Mouse (Mus musculus) c-Kit-positive CD71-negative TER-119-negative erythroid progenitor cells, embryonic 14.5 days (primary cell): ENCODE measurements around the gene C1qbp.

Experiments used
- DNase-seq: peaks from one replicate; pipeline ENCODE4 v3.0.0-alpha.2; 2013; ENCODE audit warnings: low read depth

The C1qbp gene

GRCm38 (mm10) chr11:70982557-70983228 lies at the start of gene C1qbp:
Gene C1qbp, minus strand, starts transcription at chr11:70983026.
- DNase-seq: peak; percentile 82

DNA sequence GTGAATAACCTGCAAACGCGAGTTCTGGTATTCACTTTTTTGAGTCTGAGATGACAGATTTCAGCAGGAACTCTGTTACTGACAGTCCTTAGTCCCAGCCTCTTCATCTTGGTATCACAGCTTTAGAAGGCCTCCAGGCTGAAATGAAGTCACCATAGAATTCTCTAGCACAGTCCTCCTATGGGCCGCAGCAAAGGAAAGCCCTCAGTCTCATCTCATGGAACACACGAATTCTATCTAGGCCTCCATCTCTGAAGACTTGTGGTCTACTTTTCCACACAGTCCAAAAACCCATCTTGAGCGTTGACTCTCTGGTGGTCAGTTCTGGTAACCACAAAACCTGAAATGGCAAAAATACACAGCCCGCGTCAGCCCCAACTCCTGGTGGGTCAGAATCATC lies 49.2 kb upstream of the C1qbp start:
- DNase-seq: no peak

GRCm38 (mm10) chr11:71029403-71030118 lies 46.7 kb upstream of the C1qbp start:
- DNase-seq: no peak

DNA sequence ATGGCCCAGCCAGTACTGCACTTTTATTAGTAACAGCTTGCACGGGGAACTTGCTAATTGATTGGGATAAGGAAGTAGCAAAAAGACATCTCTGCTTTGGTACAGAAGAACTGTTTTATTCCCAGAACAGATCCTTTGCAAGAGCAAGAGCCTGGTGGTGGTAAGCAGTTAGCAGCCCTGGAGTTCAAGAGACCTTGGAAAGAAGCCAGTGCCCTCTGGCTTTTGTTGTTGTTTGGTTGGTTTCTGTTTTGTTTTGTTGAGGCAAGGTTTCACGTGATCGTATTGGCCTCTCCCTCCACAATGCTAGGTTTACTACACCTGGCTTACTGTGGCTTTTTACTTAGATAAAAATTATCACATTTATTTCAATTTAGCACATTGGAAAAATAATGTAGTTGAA lies 45.5 kb upstream of the C1qbp start:
- no peak for DNase-seq

- peak; percentile 94 for DNase-seq
Measured at GRCm38 (mm10) chr11:71019201-71020068, 36.6 kb upstream of the C1qbp start, which contains the start of the genes Mis12 and Derl2. Gene Mis12, plus strand, starts transcription at chr11:71019611. Gene Derl2, minus strand, starts transcription at chr11:71019841.

GRCm38 (mm10) chr11:71018416-71019200 lies 35.8 kb upstream of the C1qbp start:
- no peak for DNase-seq

DNA sequence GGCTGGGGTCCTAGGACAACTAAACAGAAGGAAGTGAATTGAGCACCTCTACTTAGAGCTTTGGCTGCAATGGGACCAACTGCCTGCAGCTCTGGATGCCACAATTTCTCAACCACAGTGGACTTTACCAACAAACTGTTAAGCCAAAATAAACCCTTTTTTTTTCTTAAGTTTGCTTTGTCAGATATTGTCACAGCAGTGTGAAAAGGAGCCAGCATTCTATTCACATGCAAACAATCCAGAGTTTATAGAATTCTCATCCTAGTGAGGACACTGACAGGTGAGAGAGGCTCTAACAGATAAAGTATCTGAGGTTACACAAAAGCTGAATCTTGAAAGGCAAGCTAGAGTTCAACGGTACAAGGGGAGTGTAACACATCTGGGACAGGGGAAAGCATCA lies 34.2 kb upstream of the C1qbp start:
- no peak for DNase-seq

DNA sequence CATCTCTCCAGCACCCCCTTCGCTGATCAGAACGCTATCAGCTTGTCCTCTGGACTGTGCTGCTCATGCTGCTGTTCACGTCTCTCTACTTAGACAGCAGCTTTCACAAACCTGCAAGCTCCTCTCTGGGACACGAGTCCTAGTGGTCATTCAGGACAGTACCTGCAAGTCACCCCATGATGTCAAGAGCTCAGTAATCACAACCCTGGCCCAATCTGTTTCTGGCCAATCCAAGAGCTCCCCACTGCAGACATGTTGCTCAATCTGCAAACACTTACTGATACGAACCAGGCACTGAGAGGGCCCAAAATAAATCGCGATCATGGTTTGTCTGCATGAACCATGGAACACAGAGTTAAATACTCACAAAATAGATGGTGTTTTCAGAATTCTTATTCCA lies 29.9 kb upstream of the C1qbp start:
- DNase-seq: no peak

DNA sequence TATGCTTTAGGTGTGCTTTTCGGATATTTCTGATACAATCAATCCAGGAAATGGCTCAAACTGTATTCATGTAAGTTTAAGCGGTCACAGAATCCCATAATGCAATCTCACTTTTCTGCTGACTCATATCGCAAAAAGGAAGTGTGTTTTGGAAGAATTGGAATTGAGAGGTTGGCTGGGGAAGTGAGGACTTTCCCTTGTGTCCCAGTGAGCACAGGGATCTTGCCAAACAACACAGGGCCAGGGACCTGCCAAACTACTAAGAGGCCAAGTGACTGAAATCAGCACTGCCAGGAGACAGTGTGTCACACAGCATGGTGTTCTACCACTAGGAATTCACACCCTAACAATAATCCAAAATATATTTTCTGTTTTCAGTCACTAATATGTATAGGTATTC lies 25.5 kb upstream of the C1qbp start:
- no peak for DNase-seq

DNA sequence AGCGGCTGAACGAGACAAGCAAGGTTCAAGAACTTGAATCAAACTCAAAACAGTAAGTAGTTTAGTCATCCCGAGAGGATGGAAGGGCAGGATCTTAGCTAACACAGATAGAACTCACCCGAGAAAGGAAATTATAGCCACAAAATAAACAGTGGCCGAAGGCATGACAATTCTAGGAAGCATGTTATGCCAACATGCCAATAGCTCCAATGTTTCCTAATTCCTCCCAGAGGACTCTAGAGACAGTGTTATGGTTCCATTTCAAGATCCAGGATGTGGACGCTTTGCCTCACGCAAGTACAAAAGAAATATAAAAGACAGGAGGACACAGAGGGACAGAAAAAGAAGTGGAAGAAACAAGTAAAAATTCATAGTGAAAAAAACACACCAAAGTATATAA lies 25.0 kb upstream of the C1qbp start:
- no peak for DNase-seq

GRCm38 (mm10) chr11:71007026-71007425 lies 24.2 kb upstream of the C1qbp start:
- DNase-seq: no peak

GRCm38 (mm10) chr11:71005046-71005445 lies 22.2 kb upstream of the C1qbp start:
- DNase-seq: no peak

DNA sequence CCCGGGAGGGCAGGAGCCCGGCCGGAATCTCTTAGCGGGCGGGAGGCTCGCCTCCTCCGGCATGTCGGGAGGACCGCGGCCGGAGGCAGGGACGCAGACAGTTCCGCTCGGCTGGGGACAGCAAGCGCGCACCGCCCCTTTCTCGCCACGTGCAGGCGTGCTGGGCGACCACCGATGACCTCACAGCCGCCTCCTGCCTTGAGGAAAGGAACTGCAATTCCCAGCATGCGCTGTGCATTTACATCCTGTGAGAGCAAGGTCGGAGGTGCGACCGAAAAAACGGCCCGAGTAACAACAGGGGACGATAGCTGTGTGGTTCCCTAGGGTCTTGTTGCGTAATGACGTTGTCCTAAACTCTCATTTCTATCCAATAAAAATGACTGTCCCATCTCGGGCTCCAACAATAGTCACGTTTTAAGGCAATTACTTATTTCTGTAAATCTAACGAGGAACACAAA lies 21.5 kb upstream of the C1qbp start, which contains the start of gene Dhx33:
Dhx33 (minus strand) TSS at position 122 of the 458 bp plus-strand sequence.
- DNase-seq: peak; percentile 96

GRCm38 (mm10) chr11:71003611-71004315 lies 20.9 kb upstream of the C1qbp start:
- peak; percentile 45 for DNase-seq

DNA sequence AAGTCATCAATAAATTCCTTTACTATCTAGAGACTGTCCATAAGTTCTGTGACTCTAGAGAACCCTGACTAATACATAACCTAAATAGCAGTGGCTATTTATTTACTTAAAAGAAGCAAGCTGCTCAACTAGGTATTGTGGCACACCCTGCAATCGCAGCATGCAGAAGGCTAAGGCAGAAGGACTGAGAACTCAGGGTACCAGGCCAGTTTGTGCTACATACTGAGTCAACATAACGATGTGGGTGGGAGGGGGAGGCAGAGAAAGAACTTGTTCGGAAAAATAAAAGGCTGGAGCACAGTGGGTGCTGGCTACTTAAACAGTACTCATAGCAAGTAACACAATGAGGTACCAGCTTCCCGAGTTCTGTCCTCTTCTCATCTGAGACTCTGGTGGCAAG lies 18.3 kb upstream of the C1qbp start:
- DNase-seq: no peak

DNA sequence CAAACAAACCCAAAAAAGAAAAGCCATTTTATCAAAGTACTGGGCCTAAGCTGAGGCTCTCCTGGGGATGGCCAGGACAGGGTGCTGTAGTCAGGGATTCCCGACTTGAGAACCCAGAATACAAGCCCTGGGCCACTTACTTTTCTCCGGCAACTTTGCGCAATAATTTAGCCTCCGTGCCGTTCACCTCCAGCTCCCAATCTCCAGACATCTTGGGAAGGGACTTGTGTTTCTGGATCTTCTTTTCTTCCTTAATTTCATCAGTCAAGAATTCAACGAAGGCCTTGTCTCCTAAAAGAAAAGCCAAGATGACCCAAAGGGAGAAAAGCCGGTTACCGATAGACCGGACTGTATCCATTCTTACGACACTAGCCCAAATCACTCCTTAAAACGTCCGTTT lies 796 bp downstream of the C1qbp start:
- no peak for DNase-seq

DNA sequence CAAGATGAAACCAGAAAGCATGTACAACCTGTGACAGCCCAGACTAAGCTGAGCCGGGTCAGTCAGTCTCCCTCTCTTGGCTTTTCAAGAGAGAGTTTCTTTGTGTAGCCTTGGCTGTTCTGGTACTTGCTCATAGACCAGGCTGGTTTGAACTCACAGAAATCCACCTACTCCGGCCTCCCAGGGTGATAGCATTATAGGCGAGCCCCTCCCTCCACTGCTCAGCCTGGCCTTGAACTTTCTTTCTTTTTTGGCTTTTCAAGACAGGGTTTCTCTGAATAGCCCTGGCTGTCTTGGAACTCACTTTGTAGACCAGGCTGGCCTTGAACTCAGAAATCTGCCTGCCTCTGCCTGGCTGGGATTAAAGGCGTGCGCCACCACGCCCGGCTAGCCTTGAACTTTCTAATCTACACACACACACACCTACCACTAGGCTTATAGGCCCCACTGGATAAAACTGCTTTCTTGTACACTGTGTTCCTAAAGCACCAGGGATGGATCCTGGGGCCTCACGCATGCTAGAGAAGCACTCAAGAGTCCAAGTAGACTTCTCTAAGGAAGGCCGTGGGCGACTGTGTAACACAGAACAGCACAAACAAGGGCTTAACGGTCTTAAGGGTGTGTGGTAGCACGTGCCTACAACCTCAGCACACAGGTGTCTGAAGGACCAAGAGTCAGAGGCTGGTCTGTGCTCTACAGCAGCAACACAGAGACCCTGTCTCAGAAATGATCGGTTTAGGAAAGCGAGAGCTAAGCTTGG lies 1.9 kb downstream of the C1qbp start:
- DNase-seq: no peak

- DNase-seq: no peak
Measured at GRCm38 (mm10) chr11:70980232-70980631, 2.6 kb downstream of the C1qbp start.

GRCm38 (mm10) chr11:70977293-70977692 lies 5.5 kb downstream of the C1qbp start:
- DNase-seq: no peak

- no peak for DNase-seq
Measured at GRCm38 (mm10) chr11:70975193-70975592, 7.6 kb downstream of the C1qbp start.
